Mouse (Mus musculus): ENCODE data around the gene Stkld1. TPM values are rescaled to one million over a fixed set of nuclear protein-coding genes. Genes with fewer than 3 reads are reported as not detected.

The Stkld1 gene
- total RNA-seq, 2 experiments from 2014 or later: 0.19 to 0.63 TPM

- DNase-seq (ENCODE audit: low spot score in 2 of 2): no peak
These were observed 23.1 kb downstream of the Stkld1 start for GRCm38 (mm10) chr2:26956811-26957487.

GRCm38 (mm10) chr2:26957488-26957859, 23.6 kb downstream of the Stkld1 start:
- no peak for DNase-seq (ENCODE audit: low spot score in 2 of 2)

GRCm38 (mm10) chr2:26960756-26961155, 26.9 kb downstream of the Stkld1 start:
- DNase-seq (ENCODE audit: low spot score in 2 of 2): no peak

- peak; percentile 90 to 91 for DNase-seq (ENCODE audit: low spot score in 2 of 2)
These were observed 30.3 kb downstream of the Stkld1 start, which contains the start of gene Rexo4 for GRCm38 (mm10) chr2:26963923-26964723. Gene Rexo4 (minus strand): TSS chr2:26964386.

GRCm38 (mm10) chr2:26964724-26965370, 31.0 kb downstream of the Stkld1 start:
- DNase-seq (ENCODE audit: low spot score in 2 of 2): no peak

- DNase-seq (ENCODE audit: low spot score in 2 of 2): no peak
These were observed 33.4 kb downstream of the Stkld1 start for GRCm38 (mm10) chr2:26967262-26967661.

- no peak for DNase-seq (ENCODE audit: low spot score in 2 of 2)
These were observed 39.3 kb downstream of the Stkld1 start, which contains the start of gene Adamts13 for GRCm38 (mm10) chr2:26973116-26973515. Gene Adamts13 (plus strand): TSS chr2:26973416.

GRCm38 (mm10) chr2:26973960-26974359, 40.1 kb downstream of the Stkld1 start:
- DNase-seq (ENCODE audit: low spot score in 2 of 2): no peak

GRCm38 (mm10) chr2:26980361-26980760, 46.5 kb downstream of the Stkld1 start:
- DNase-seq (ENCODE audit: low spot score in 2 of 2): no peak

- DNase-seq (ENCODE audit: low spot score in 2 of 2): no peak
These were observed 50.3 kb downstream of the Stkld1 start for GRCm38 (mm10) chr2:26984179-26984578.

GRCm38 (mm10) chr2:26984640-26985039, 50.8 kb downstream of the Stkld1 start:
- no peak for DNase-seq (ENCODE audit: low spot score in 2 of 2)

- no peak for DNase-seq (ENCODE audit: low spot score in 2 of 2)
These were observed 60.1 kb downstream of the Stkld1 start for GRCm38 (mm10) chr2:26993936-26994335.

GRCm38 (mm10) chr2:26997498-26997897, 63.7 kb downstream of the Stkld1 start:
- DNase-seq (ENCODE audit: low spot score in 2 of 2): no peak

- DNase-seq (ENCODE audit: low spot score in 2 of 2): no peak
These were observed 64.1 kb downstream of the Stkld1 start for GRCm38 (mm10) chr2:26997993-26998392.

Other genes starting within 250 kb of the Stkld1 start
- not detected for gene Abo, start 69.1 kb upstream of the Stkld1 start, total RNA-seq (2021)
- 10 to 100 TPM; 25.9 to 35.5 TPM for gene Surf6, start 31.2 kb upstream of the Stkld1 start, total RNA-seq (2021)
- 10 to 100 TPM; 49.6 to 51.7 TPM for gene Med22, start 23.4 kb upstream of the Stkld1 start, total RNA-seq (2021)
- gene Rpl7a, start 23.3 kb upstream of the Stkld1 start, total RNA-seq (2021): 100 to 1,000 TPM; 490 to 502 TPM
- 10 to 100 TPM; 38.8 to 43.5 TPM for gene Surf2, start 17.7 kb upstream of the Stkld1 start, total RNA-seq (2021)
- gene Surf1, start 17.5 kb upstream of the Stkld1 start, total RNA-seq (2021): 100 to 1,000 TPM; 108 to 115 TPM
- gene Surf4, start 119 bp upstream of the Stkld1 start, total RNA-seq (2021): 100 to 1,000 TPM; 129 to 195 TPM
- 10 to 100 TPM; 38.5 to 41.3 TPM for gene Rexo4, start 30.3 kb downstream of the Stkld1 start, total RNA-seq (2021)
- not detected for gene Adamts13, start 39.4 kb downstream of the Stkld1 start, total RNA-seq (2021)
- gene Cacfd1, start 75.9 kb downstream of the Stkld1 start, total RNA-seq (2021): 10 to 100 TPM; 46.9 to 62.8 TPM
- gene Slc2a6, start 94.0 kb downstream of the Stkld1 start, total RNA-seq (2021): 1 to 10 TPM in 1 of 2 experiments, under 1 TPM in 1; 0.33 to 1.1 TPM
- not detected for gene Mymk, start 138.1 kb downstream of the Stkld1 start, total RNA-seq (2021)
- gene Adamtsl2, start 145.3 kb downstream of the Stkld1 start, total RNA-seq (2021): 10 to 100 TPM; 20.4 to 23.7 TPM
- 1 to 10 TPM; 2.4 to 2.9 TPM for gene Fam163b, start 208.4 kb downstream of the Stkld1 start, total RNA-seq (2021)
- 100 to 1,000 TPM; 311 to 388 TPM for gene Dbh, start 231.2 kb downstream of the Stkld1 start, total RNA-seq (2021)